Mouse (Mus musculus): ENCODE measurements around the gene Slc8a1. TPM values are rescaled to one million over a fixed set of nuclear protein-coding genes. Genes with fewer than 3 reads are reported as not detected.

The Slc8a1 gene
- 8.1 and 10.6 TPM in 2 replicates for polyA plus RNA-seq (2014; fragmentation: Nextera tagmentation; extraction: Ambion mirVana)

- no peaks in the 10 kb centered on the region for H3K36me3 ChIP-seq (ENCODE audit: insufficient read depth)
- TF ChIP-seq CTCF (IDR thresholded peaks at IDR 0.05; ENCODE audit: low read depth): no peak
- no peaks in the 10 kb centered on the region for H3K4me1 ChIP-seq (ENCODE audit: insufficient read depth)
- 59% methylated on average over 14 of the region's 14 CpGs for WGBS
- H3K4me2 ChIP-seq: no peak within 1 kb of the TSS
- no peaks in the 10 kb centered on the region for H3K27me3 ChIP-seq (ENCODE audit: insufficient read depth, low read length)
- peak within 1 kb of the TSS; percentile 32; the same call in 1 of the 2 replicates for H3K9ac ChIP-seq
- H3K27ac ChIP-seq (ENCODE audit: low read depth): peak within 1 kb of the TSS; percentile 50
- peak; percentile 37 for DNase-seq
- no peaks in the 10 kb centered on the region for H3K9me3 ChIP-seq (ENCODE audit: low read depth, low read length)
- ATAC-seq (ENCODE audit: insufficient read depth): no peak; the same call in 1 of the 2 replicates
- peak within 1 kb of the TSS; percentile 2; the same call in 1 of the 2 replicates for H3K4me3 ChIP-seq (ENCODE audit: low read depth, low read length)
Observed at GRCm38 (mm10) chr17:81738311-81738755, at the start of gene Slc8a1. Slc8a1 (minus strand) TSS chr17:81738377.

- H3K9ac ChIP-seq: no peak overlapping the region
- TF ChIP-seq CTCF (IDR thresholded peaks at IDR 0.05; ENCODE audit: low read depth): peak; percentile 66
- H3K27me3 ChIP-seq (ENCODE audit: insufficient read depth, low read length): no peaks in the 10 kb centered on the region
- ATAC-seq (ENCODE audit: insufficient read depth) (peak; percentile 82), DNase-seq (peak; percentile 86)
- H3K27ac ChIP-seq (ENCODE audit: low read depth): no peak overlapping the region
- no peaks in the 10 kb centered on the region for H3K9me3 ChIP-seq (ENCODE audit: low read depth, low read length)
- H3K4me3 ChIP-seq (ENCODE audit: low read depth, low read length): no peak overlapping the region
- 43% methylated on average over 4 of the region's 4 CpGs for WGBS
- no peaks in the 10 kb centered on the region for H3K4me1 ChIP-seq (ENCODE audit: insufficient read depth)
- no peak overlapping the region for H3K4me2 ChIP-seq
- H3K36me3 ChIP-seq (ENCODE audit: insufficient read depth): no peaks in the 10 kb centered on the region
Observed at GRCm38 (mm10) chr17:81787350-81787749, 49.2 kb upstream of the Slc8a1 start.

GRCm38 (mm10) chr17:81782326-81782725 lies 44.1 kb upstream of the Slc8a1 start:
- no peak for ATAC-seq (ENCODE audit: insufficient read depth)
- no peak overlapping the region for H3K4me2 ChIP-seq
- no peak for TF ChIP-seq CTCF (IDR thresholded peaks at IDR 0.05; ENCODE audit: low read depth)
- H3K4me1 ChIP-seq (ENCODE audit: insufficient read depth): no peaks in the 10 kb centered on the region
- 85% methylated on average over 4 of the region's 4 CpGs for WGBS
- H3K9ac ChIP-seq: no peak overlapping the region
- H3K9me3 ChIP-seq (ENCODE audit: low read depth, low read length): no peaks in the 10 kb centered on the region
- no peaks in the 10 kb centered on the region for H3K36me3 ChIP-seq (ENCODE audit: insufficient read depth)
- no peak overlapping the region for H3K27ac ChIP-seq (ENCODE audit: low read depth)
- no peak for DNase-seq
- H3K27me3 ChIP-seq (ENCODE audit: insufficient read depth, low read length): no peaks in the 10 kb centered on the region
- H3K4me3 ChIP-seq (ENCODE audit: low read depth, low read length): no peak overlapping the region

GRCm38 (mm10) chr17:81781491-81781890 lies 43.3 kb upstream of the Slc8a1 start:
- WGBS: 53% methylated on average over 5 of the region's 5 CpGs
- Histone ChIP-seq H3K36me3 (ENCODE audit: insufficient read depth) (no peaks in the 10 kb centered on the region), H3K4me1 (ENCODE audit: insufficient read depth) (no peaks in the 10 kb centered on the region), H3K9me3 (ENCODE audit: low read depth, low read length) (no peaks in the 10 kb centered on the region), H3K4me3 (ENCODE audit: low read depth, low read length) (no peak overlapping the region), H3K4me2 (no peak overlapping the region), H3K9ac (no peak overlapping the region), H3K27ac (ENCODE audit: low read depth) (no peak overlapping the region), H3K27me3 (ENCODE audit: insufficient read depth, low read length) (no peaks in the 10 kb centered on the region)
- ATAC-seq (ENCODE audit: insufficient read depth): no peak
- TF ChIP-seq CTCF (IDR thresholded peaks at IDR 0.05; ENCODE audit: low read depth): no peak
- peak; percentile 9 for DNase-seq

DNA sequence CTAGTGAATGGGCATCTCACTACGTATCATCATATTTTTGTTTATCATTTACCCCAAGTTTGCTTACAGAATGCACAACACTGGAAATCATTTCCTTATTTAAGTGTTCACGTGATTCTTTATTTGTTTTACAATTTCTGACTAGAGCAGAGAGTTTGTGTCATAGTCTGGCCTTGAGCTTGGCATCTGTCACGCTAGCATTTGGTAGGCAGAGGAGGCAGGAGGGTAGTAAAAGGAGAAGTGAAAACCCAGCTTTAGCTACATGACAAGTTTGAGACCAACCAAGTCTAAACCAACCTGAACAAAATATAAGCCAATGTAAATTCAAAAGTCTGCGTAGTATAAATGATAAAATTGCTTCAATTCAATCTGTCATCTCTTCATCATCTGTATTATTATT lies 41.7 kb upstream of the Slc8a1 start:
- TF ChIP-seq CTCF (IDR thresholded peaks at IDR 0.05; ENCODE audit: low read depth): no peak
- no peak for ATAC-seq (ENCODE audit: insufficient read depth)
- Histone ChIP-seq H3K9ac (no peak overlapping the region), H3K9me3 (ENCODE audit: low read depth, low read length) (no peaks in the 10 kb centered on the region), H3K4me3 (ENCODE audit: low read depth, low read length) (no peak overlapping the region), H3K36me3 (ENCODE audit: insufficient read depth) (no peaks in the 10 kb centered on the region), H3K4me1 (ENCODE audit: insufficient read depth) (no peaks in the 10 kb centered on the region), H3K27me3 (ENCODE audit: insufficient read depth, low read length) (no peaks in the 10 kb centered on the region), H3K27ac (ENCODE audit: low read depth) (no peak overlapping the region), H3K4me2 (no peak overlapping the region)
- 66% methylated on average over 4 of the region's 4 CpGs for WGBS
- DNase-seq: no peak

- DNase-seq (no peak), ATAC-seq (ENCODE audit: insufficient read depth) (no peak)
- H3K4me2 ChIP-seq: no peak overlapping the region
- H3K27ac ChIP-seq (ENCODE audit: low read depth): no peak overlapping the region
- TF ChIP-seq CTCF (IDR thresholded peaks at IDR 0.05; ENCODE audit: low read depth): no peak
- no peak overlapping the region for H3K9ac ChIP-seq
- no peaks in the 10 kb centered on the region for H3K4me1 ChIP-seq (ENCODE audit: insufficient read depth)
- no peaks in the 10 kb centered on the region for H3K36me3 ChIP-seq (ENCODE audit: insufficient read depth)
- 43% methylated on average over 2 of the region's 2 CpGs for WGBS
- H3K9me3 ChIP-seq (ENCODE audit: low read depth, low read length): no peaks in the 10 kb centered on the region
- no peak overlapping the region for H3K4me3 ChIP-seq (ENCODE audit: low read depth, low read length)
- H3K27me3 ChIP-seq (ENCODE audit: insufficient read depth, low read length): no peaks in the 10 kb centered on the region
Observed at GRCm38 (mm10) chr17:81750664-81751063, 12.5 kb upstream of the Slc8a1 start.

DNA sequence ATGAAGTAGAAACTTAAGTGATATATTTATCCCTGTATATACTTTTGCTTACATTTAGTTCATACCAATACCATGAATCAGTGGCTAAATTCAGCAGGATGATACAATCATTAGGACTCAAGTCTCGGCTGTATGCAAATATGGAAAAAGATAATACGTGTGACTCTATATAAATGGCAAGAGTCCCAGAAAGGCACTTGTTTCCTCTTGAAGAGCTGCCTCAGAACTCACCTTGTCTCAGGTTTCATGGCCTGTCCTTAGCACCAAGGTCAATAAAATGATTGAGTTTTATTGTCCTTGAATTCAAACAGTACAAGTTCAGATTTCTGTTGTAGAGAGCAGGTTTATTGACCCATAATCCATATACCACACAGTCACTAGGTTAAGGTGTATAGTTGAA lies 4.9 kb upstream of the Slc8a1 start:
- no peak overlapping the region for H3K4me3 ChIP-seq (ENCODE audit: low read depth, low read length)
- WGBS: 44% methylated on average over 2 of the region's 2 CpGs
- H3K4me1 ChIP-seq (ENCODE audit: insufficient read depth): no peaks in the 10 kb centered on the region
- ATAC-seq (ENCODE audit: insufficient read depth): no peak
- no peak overlapping the region for H3K27ac ChIP-seq (ENCODE audit: low read depth)
- no peak for DNase-seq
- H3K4me2 ChIP-seq: no peak overlapping the region
- no peaks in the 10 kb centered on the region for H3K9me3 ChIP-seq (ENCODE audit: low read depth, low read length)
- H3K27me3 ChIP-seq (ENCODE audit: insufficient read depth, low read length): no peaks in the 10 kb centered on the region
- no peaks in the 10 kb centered on the region for H3K36me3 ChIP-seq (ENCODE audit: insufficient read depth)
- no peak for TF ChIP-seq CTCF (IDR thresholded peaks at IDR 0.05; ENCODE audit: low read depth)
- H3K9ac ChIP-seq: no peak overlapping the region

DNA sequence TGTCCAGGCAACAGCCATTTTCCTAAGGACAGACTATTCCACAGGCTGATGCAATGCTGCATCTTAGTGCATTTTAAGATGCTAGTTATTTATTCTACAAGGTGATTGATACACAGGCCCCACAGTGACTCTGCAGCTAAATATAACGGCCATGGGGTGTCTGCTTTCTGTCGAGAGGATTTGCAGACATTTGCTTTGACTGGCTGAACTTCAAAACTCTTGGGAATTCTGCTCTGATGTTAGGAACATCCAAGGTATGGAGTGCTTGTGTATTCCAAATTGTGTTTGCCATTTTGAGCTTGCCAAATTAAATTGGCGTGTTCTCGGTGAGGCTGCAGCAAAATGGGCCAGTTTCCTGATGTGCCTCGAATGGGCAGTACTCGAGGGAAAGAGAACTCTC lies 2.4 kb upstream of the Slc8a1 start:
- H3K4me2 ChIP-seq: no peak overlapping the region
- H3K9ac ChIP-seq: no peak overlapping the region
- no peaks in the 10 kb centered on the region for H3K4me1 ChIP-seq (ENCODE audit: insufficient read depth)
- 60% methylated on average over 6 of the region's 6 CpGs for WGBS
- no peak overlapping the region for H3K4me3 ChIP-seq (ENCODE audit: low read depth, low read length)
- ATAC-seq (ENCODE audit: insufficient read depth) (no peak), DNase-seq (no peak)
- H3K27ac ChIP-seq (ENCODE audit: low read depth): no peak overlapping the region
- TF ChIP-seq CTCF (IDR thresholded peaks at IDR 0.05; ENCODE audit: low read depth): no peak
- no peaks in the 10 kb centered on the region for H3K36me3 ChIP-seq (ENCODE audit: insufficient read depth)
- H3K9me3 ChIP-seq (ENCODE audit: low read depth, low read length): no peaks in the 10 kb centered on the region
- H3K27me3 ChIP-seq (ENCODE audit: insufficient read depth, low read length): no peaks in the 10 kb centered on the region

Measured in lung, embryonic 14.5 days (tissue).